Mouse (Mus musculus) layer of hippocampus, postnatal 14 days (tissue): ENCODE measurements around the gene Myh7b. TPM values are rescaled to one million over a fixed set of nuclear protein-coding genes. Genes with fewer than 3 reads are reported as not detected.
A peak's percentile ranks its signal among the peaks of the same experiment; 100 is the strongest.

Experiments
- DNase-seq, 2 experiments: peaks; one replicate each; pipeline ENCODE4 v3.0.0; 2021 to 2022; ENCODE audit warnings: low spot score in 2 of 2, mixed read lengths in 1 of 2
- long read RNA-seq, 2 experiments: library from polyadenylated mRNA; stranded (forward); transcript quantifications; one replicate each; pipeline ENCODE4 v2.0.0; 2021
- total RNA-seq, 2 experiments: library from RNA; stranded (reverse); gene quantifications; 2 replicates each; pipeline ENCODE4 v1.2.3; 2021

Myh7b gene
- 1 to 10 TPM; 3.1 to 4.9 TPM for total RNA-seq
- long read RNA-seq, experiment 1, partial matches to known transcripts = 5 of 7 reads
- long read RNA-seq, experiment 1, other reads (novel, unspliced or antisense) = 2 of 7 reads
- long read RNA-seq, experiment 2, partial matches to known transcripts = 2 of 4 reads
- long read RNA-seq, experiment 2, other reads (novel, unspliced or antisense) = 2 of 4 reads

DNA sequence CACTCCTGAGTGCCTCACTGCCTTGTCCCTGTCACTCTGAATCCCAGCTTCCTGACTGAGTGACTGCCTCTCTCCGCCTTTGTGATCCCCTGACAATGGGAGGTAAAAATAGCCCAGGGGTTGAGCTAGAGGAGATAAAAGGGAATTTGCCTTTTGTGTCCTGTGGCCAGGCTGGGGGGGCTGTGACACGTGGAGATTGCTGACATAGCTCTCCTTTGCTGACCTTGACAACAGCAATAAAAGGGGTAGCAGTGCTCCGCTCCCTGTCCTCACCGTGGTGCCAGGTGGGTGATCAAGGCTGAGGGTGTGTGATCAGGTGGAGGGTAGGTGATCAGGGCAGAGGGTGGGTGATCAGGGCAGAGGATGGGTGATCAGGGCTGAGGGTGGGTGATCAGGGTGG is at the start of gene Myh7b:
Gene Myh7b, plus strand, starts transcription at position 235 of the 400 bp plus-strand sequence.
- no peak for DNase-seq

DNA sequence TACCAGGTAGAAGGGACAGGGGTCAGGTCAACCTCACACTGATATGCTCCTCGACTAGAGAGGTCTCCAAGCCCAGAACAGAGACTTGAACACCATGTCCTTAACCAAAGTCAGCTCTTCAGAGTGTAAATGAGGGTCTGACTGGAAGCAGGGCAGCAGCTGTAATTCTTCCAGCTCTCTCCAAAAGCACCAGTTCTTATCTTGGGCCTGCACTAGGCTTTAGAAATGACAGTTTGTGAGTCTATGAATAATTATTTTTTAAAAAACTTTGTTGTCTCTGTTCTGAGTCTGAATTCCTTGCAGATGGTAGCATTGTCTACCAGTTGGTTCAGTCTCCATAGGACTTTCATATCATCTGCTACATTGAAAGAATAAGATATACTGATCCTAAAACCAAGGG is 48.8 kb upstream of the Myh7b start:
- DNase-seq = peak in 1 of 2 experiments; percentile 20

DNA sequence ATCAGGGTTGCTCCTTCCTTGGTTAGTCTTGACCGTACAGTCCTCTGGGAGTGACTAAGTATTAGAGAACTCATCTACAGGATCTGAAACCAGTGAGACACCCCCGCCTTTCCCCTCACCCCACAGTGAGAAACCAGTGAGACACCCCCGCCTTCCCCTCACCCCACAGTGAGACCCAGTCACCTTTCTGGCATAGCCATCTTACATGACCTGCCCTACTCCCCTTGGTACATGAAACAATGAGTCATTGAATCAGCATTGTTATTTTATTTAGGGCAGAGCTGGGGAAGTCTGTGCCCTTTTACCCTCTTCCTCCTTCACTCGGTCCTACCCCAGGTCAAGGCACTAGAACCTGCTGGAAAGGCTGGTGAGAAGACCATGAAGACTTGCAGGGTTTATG is 48.1 kb upstream of the Myh7b start:
- DNase-seq = no peak

DNA sequence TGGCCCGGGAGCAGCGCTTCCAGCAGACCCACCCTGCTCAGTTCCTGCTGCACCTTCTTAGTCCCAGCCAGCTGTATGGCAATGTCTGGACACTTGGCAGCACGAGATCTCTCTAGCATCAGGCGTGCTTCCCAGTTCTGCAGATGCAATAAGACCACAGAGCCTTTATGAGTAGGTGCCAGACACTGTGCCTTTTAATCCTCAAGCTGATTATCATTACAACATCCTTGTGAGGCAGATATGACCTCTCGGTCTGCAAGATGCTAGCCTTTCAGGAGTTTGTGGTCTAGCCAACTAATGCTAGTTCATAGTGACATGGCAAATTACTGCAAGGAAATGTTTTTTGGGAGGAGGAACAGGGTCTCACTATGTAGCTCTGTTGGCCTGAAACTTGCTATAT is 43.3 kb upstream of the Myh7b start:
- DNase-seq = no peak

DNA sequence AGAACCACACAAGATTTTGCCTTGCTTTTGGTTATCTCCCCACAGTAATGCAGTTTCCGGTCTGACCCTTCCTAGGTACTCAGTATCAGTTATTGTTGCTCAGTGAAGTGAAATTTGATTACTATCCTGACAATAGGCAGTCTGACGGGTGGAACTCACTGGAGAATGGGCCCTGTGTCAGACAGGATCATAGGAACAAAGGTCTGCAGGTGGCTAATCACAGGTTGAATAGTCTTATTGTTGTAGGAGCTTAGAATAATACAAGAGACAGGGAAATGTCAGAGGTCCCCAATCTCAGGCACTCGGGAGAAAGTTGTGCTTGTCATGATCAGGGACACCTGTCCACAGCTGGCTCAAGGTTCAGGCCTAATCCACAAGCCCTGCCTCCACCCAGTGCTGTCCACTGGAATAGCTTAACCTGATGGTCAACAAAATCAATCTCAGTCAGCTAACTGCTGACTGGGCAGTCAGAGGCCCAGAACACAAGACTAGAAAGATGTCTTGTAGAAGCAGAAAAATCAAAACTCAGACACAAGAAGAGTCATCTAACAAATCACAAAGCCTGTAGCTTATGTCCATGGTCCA is 41.7 kb upstream of the Myh7b start:
- no peak for DNase-seq

DNA sequence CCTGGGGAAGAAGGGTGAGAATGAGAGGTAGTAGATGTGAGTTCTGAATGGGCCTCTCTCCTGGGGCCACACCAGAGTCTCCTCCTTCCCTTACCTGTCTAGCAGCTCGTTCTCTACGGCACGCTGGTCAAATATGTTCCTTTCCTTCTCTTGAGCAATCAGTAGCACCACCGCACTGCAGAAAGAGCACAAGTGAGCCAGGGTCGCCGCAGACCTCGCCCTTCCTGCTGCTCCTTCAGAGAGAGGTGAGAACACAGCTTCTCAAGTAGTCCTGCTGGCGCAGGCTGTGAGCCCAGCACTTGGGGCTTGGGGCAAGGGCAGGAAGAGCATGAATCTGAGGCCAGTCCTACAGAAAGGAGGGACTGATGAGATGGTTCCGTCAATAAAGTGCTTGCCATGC is 38.0 kb upstream of the Myh7b start:
- no peak for DNase-seq

DNA sequence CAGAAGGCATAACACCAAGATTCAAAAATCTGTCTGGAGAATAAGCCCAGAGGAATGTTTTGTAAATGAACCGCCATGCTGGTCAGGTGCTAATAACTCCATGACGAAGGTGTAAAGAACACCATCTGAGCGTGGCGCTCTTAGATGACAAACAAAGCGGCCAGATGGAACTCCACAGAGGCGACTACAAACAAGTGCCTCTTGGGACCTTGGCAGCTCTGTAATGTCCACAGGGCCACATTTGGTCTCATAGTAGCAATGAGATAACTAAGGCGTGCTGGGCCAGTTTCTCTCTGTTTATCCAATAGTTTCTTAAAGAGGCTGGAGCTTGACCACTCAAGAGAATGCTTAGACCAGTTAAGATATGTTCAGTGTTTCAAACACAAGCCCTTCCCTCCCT is 37.0 kb upstream of the Myh7b start:
- no peak for DNase-seq

DNA sequence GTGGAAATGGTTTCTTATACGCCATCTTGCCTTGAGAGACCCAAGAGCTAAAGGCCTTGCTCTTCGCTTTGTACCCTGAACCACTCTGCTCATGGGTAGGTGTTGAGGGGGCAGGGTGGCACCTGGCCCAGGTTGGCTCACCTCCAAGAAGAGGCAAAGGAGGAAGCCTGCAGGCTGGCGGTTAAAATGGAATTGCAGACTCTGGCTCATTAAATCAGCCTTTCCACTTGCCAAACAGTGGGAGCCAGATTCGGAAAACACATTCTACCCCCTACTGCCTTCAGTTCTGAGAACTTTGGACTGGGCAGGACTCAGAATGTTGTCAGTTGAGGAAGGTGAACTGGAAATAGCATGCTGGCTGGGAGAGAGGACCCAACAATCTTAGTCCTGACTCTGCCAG is 36.3 kb upstream of the Myh7b start:
- peak; percentile 40 to 51 for DNase-seq

DNA sequence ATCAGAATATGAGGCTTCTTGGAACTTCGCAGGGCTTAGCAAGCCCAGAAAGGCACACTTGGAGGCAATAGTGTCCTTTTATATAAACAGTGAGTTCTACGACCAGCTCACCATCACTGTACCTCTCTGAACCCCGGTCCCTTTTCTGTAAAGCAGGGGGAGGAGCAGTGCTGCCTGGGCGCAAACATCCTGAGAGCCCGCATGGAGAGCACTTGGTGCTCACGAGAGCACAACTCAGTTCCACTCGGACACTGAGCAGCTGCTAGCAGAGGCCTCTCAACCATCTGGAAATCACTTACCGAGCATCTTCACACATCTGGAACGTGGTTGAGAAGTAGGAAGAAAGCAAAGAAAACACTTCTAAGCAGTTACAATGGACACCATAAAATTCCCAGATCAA is 34.4 kb upstream of the Myh7b start:
- DNase-seq = no peak

DNA sequence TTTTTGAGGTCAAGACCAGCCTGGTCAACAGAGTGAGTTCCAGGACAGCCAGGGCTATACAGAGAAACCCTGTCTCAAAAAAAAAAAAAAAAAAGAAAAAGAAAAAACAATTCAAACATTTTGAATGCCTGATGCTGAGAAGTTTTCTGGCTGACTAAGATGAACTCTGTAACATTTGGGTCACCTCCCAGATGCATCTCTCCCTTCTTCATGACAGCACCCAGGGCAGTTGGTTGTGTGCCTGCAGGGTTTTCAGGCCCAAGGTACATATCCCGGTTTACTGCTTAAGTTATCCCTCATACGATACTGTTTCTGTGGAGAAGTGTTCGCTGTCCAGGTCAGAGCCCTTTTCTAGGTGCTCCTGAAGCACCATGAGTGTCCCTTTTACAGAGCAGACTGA is 30.7 kb upstream of the Myh7b start:
- no peak for DNase-seq

DNA sequence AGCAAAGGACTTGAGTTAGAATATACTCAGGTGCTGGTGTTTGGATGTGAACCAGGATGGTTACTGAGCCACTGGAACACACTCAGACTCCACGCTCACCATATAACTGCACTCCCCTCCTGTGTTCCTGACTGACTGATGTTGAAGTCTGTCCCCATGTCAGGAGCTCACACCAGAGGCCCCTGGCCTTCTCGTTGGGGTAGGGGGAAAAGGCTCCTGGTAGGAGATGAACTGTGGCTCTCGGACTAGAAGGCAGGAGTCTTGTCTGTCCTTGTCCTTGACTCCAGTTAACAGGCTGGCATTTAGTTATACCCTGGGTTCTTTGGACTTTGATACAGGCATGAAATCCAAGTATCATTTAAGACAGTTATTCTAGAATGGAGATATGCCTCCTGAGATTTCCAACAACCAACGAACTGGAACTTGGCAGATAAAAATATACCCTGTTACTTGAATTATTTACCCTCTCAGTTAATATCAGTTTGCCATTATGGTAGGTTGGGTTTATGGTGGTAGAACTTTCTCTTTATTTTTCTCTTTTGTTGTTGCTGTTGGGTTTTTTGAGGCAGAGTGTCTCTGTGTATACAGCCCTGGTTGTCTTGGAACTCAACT is 28.5 kb upstream of the Myh7b start:
- no peak for DNase-seq

DNA sequence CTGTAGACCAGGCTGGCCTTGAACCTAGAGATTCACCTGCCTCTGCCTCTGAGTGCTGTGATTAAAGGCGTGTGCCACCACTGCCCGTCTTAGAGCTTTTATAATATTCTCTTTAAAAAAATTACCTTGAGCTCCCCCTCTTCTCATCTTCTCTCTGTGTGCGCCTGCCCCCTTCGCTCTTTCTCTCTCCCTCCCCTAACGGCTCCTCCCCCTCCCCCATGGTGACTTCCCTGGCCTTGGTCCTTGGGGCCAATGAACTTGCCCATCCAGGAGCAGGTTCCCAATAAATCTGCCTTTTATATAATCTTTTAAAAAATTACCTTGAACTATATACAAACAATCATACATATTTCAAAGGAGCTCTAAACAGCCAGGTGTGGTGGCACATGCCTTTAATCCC is 28.0 kb upstream of the Myh7b start:
- DNase-seq = no peak

DNA sequence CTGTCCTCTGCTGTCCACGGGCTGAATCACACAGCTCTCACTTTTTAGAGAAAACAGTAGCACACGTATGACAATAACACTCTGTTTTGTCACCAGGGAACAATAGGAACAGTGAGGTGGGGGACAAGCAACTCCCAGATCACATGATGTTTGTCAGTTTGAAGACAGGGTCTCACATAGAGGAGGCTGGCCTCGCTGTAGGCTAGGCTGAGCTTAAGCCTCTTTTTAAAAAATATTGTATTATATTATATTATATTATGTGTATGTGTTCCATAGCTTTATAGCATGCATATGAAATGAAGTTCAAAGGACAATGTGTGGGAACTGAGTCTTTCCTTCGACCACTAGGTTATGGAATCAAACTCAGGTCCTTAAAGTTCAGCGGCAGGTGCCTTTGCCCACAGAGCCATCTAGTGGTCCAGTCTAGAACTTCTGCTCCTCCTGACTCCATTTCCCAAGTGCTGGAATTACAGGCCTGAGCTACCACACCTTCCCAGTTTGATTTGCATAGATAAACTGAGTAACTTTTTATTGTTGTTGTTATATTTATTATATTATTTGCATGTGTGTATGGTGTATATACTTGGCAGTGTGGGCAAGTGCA is 27.0 kb upstream of the Myh7b start:
- DNase-seq = peak; percentile 36 to 52

DNA sequence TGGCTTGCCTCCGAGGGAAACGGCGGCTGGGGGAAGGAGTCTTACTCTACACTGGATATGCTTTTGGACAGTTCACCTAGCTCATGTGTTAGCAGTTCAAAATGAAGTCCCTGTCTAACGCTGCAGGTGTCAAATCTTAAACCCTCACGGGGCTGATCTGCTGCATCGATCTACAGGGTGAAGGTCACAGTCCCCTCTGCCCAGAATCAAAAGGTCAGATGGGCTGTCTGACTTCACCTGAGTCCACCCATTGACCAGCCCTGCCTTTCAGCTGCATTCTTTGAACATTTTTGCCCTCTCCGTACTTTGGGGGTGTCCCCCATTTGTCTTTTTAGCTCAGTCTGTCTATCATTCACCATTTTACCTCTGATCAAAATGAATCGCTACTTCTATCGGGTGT is 25.9 kb upstream of the Myh7b start:
- DNase-seq = no peak

DNA sequence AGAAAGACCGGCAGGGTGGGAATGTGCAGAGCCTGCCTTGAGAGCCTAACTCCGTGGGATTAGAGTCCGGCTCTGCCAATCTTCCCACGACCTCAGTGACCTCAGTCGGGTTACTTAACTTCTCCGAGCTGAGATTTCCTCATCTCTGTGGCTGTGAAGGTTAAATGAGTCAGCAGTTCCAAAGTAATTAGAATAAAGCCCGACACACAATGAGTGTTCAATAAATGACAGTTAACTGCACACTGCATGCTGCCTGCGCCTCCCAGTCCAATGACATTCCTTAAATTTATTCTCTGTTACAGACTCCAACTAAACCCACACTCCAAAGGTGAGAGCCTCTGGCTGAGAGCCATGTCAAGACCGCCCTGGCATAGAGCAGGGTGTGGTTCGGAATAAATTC is 25.5 kb upstream of the Myh7b start:
- no peak for DNase-seq

DNA sequence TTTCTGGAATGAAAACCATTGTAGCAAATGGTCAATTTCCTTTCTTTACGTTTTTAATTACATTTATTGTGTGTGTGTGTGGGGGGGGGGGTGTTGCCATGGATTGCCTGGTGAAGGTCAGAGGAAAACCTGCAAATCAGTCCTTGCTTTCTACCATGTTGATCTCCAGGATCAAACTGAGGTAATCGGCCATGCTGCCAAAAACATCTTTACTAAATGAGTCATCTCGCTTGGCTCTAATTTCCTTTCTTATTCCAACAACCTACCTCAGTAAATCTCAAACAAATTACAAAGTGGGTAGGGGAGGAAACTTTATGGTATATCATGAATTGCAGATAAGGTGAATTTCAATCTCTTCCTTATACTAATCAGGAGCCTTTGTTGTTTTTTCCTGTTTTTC is 22.9 kb upstream of the Myh7b start:
- no peak for DNase-seq

DNA sequence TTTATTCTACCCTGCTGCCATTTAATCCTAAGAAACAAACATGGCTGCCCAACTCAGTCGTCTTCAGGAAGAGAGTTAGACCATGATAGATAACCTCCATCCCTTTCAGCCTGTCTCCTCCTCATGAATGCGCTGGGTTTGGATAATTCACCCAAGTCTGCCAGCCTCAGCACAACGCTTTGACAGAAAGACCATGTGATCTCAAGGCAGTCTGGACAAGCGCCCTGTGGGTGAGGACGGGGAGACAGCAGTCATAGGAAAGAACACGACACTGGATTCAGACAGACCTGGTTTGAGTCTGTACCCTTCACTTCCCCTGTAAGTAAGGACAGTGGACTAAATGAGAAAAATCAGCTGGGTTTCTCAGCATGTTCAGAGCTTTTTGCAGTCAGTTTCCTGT is 21.5 kb upstream of the Myh7b start:
- no peak for DNase-seq

DNA sequence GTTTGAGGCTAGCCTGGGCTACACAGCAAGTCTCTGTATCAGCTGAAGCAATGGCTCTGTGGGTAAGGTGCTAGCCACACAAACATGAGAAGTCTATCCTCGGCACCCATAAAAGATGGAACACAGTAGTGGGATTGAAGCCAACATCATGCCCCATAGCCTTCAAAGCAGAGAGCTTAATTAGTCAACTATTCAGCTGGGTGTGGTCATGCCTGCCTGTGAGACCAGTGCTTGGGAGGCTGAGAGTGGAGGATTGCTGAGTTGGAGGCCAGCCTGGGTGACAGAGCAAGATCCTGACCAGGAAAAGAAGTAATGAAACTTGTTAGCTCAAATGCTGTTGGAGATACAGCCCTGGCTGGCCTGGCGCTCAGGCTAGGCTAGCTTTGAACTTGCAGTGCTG is 20.1 kb upstream of the Myh7b start:
- DNase-seq = no peak

DNA sequence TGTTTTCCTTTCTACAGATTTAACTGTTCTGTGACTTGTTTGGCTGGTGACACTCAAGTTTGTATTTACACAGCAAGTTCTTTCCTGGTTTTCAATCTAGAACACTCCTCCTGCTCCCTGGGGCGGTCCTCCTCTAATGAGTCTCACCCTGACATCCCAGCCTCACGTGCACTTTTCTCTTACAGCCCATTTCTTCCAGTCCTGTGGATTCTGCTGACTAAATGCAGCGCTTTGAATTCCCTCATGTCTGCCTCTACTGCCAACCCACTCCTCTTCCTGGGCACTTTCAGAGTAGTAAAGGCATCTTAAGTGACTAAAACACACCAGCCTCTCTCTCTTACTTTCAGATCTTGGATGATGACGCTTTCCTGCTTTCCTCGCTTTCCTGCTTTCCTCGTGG is 19.3 kb upstream of the Myh7b start:
- no peak for DNase-seq

DNA sequence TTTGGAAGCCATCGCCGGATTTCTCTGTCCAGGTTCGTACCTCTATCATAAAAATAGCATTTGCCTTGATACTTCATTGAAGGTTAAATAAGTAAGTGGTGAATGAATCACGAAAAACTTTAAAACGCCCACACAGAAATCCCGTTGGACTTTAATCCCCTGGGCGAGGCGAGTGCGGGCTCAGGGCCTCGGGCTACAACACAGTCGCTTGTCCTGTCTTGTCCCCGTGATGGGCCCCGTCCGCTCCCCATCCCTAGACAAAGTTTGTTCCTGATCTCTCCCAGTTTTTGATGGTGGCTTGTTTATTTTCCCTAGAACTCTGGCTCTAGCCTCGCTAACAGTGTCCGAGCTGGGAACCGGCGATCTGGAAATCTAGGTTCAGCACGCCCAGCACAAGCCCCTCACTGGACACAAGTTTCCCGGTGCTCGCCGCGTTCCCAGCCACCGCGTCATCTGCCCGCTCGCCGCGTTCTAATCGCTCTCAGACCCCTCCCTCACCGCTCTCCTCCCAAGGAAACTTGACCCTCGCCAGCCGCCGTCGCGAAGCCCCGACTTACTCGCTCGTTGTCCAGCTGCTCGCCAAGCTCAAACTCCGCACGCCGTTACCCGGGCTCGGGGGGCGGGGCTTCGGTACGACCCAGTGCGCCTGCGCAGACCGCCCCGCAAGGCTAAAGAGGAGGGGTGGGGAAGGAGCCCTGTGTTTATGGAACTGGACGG is 18.7 kb upstream of the Myh7b start, which contains the start of gene Gss:
Gene Gss, minus strand, starts transcription at position 674 of the 717 bp plus-strand sequence.
- DNase-seq = peak; percentile 99

DNA sequence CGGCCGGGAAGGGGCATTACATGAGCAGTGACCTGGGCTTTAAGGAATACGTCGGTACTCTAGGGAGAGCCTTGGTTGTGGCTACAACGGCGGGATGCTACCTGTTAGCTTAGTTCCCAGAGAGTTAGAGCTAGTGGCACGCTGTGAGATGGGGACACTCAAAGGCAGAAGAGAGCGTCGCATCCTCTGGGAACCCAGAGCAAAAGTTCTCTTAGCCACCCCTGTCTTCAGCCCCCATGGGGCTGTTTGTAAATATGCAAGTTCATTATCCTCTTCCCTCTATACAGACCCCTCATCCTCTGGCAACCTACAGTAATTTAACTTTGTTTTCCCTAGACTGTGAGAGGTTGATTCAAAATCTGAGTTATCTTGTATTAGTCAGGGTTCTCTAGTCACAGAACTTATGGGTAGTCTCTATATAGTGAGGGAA is 18.1 kb upstream of the Myh7b start:
- DNase-seq = no peak

DNA sequence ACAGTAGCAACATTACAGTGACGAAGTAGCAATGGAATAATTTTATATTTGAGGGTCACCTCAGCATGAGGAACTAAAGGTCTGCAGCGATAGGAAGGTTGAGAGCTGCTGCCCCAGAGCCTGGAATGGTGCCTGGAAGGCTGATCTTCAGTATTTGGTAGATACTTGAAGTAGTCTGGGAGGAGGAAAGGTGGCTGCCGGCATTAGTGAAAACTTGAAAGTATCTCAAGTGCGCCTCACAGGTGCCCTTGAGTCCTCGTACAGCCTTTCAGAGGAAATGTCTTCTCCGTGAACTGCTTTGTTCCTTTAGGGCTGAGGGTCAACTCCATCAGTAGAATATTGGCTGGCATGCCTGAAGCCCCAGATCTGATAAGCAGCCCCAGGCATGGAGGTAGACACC is 15.5 kb upstream of the Myh7b start:
- DNase-seq = no peak
